Comparison of ENCODE assay signal across 10 mouse cellular contexts in genomic region chr6:112311385-112311784, GRCm38 (mm10). TPM values are rescaled to one million over a fixed set of nuclear protein-coding genes. Genes with fewer than 3 reads are reported as not detected.
DNase-seq lines count a peak whose midpoint lies in the region; ATAC-seq and TF ChIP-seq lines count a peak whose summit lies in the region.
"Had no signal": no experiment of that assay in that cellular context is flagged by ENCODE, and none has a peak within 500 bp of the region (broad histone marks: within the 10 kb centered on the region; RNA-seq: fewer than 3 reads in every experiment).

No protein-coding gene starts in this region.

- no peak overlapping the region for H3K4me2 ChIP-seq in lung, embryonic 14.5 days
- no peak overlapping the region for H3K4me2 ChIP-seq in limb, embryonic 13.5 days (replicated peaks)
- H3K4me2 ChIP-seq: liver, embryonic 13.5 days had no signal

- no peak for TF ChIP-seq CTCF in lung, embryonic 14.5 days (IDR thresholded peaks at IDR 0.05; ENCODE audit: low read depth)
- TF ChIP-seq CTCF in lung, adult 2 months (IDR thresholded peaks at IDR 0.05; ENCODE audit: insufficient read depth, low read length): no peak

- H3K27ac ChIP-seq in lung, embryonic 14.5 days (ENCODE audit: low read depth): no peak overlapping the region
- H3K27ac ChIP-seq in limb, embryonic 13.5 days: no peak overlapping the region
- H3K27ac ChIP-seq: liver, embryonic 13.5 days had no signal

- H3K4me3 ChIP-seq in lung, embryonic 14.5 days (ENCODE audit: low read depth, low read length): no peak overlapping the region
- no peak overlapping the region for H3K4me3 ChIP-seq in lung, adult 2 months (replicated peaks; ENCODE audit: extremely low read depth, low read depth, low read length)
- H3K4me3 ChIP-seq in limb, embryonic 13.5 days: no peak overlapping the region
- H3K4me3 ChIP-seq: liver, embryonic 13.5 days had no signal

- no peak overlapping the region for H3K9ac ChIP-seq in lung, embryonic 14.5 days
- no peak overlapping the region for H3K9ac ChIP-seq in limb, embryonic 13.5 days
- H3K9ac ChIP-seq: liver, embryonic 13.5 days had no signal

- WGBS in lung, embryonic 14.5 days: 23% methylated on average over 4 of the region's 4 CpGs
- WGBS in lung, adult 2 months: 36% methylated on average over 4 of the region's 4 CpGs
- 10% methylated on average over 4 of the region's 4 CpGs for WGBS in limb, embryonic 13.5 days

- H3K9me3 ChIP-seq in lung, embryonic 14.5 days (ENCODE audit: low read depth, low read length): no peaks in the 10 kb centered on the region
- no peaks in the 10 kb centered on the region for H3K9me3 ChIP-seq in limb, embryonic 13.5 days
- H3K9me3 ChIP-seq: liver, embryonic 13.5 days had no signal

- no peaks in the 10 kb centered on the region for H3K4me1 ChIP-seq in lung, embryonic 14.5 days (ENCODE audit: insufficient read depth)
- H3K4me1 ChIP-seq in lung, adult 2 months (ENCODE audit: control insufficient read depth, insufficient read depth, low read length): no peaks in the 10 kb centered on the region
- H3K4me1 ChIP-seq in limb, embryonic 13.5 days: peaks cover 27% of the 10 kb centered on the region
- H3K4me1 ChIP-seq: liver, embryonic 13.5 days had no signal

- no peaks in the 10 kb centered on the region for H3K27me3 ChIP-seq in lung, embryonic 14.5 days (ENCODE audit: insufficient read depth, low read length)
- no peaks in the 10 kb centered on the region for H3K27me3 ChIP-seq in limb, embryonic 13.5 days
- H3K27me3 ChIP-seq: liver, embryonic 13.5 days had no signal

- no peak for DNase-seq in frontal cortex, postnatal 25 days (ENCODE audit: low spot score in 2 of 2)
- DNase-seq in lung, embryonic 14.5 days: peak; percentile 40
- no peak for DNase-seq in lung, adult 2 months
- peak; percentile 28 to 46 for DNase-seq in frontal cortex, postnatal 10 days (ENCODE audit: low spot score in 2 of 2)
- DNase-seq in lung, postnatal 10 days: no peak
- no peak for DNase-seq in thymus, postnatal 14 days
- DNase-seq: embryo, embryonic 11 days; liver, embryonic 13.5 days had no signal

- peaks cover 5% of the 10 kb centered on the region; the same call in 1 of the 2 replicates for H3K36me3 ChIP-seq in lung, embryonic 14.5 days (ENCODE audit: insufficient read depth)
- peaks cover 5% of the 10 kb centered on the region; the same call in 1 of the 2 replicates for H3K36me3 ChIP-seq in limb, embryonic 13.5 days
- H3K36me3 ChIP-seq: liver, embryonic 13.5 days had no signal

- ATAC-seq in frontal cortex, adult (ENCODE audit: low TSS enrichment): peak; percentile 57
- ATAC-seq in lung, embryonic 14.5 days (ENCODE audit: insufficient read depth): no peak
- peak; percentile 84 for ATAC-seq in limb, embryonic 13.5 days (ENCODE audit: low FRiP score, low read depth)

- no peak for TF ChIP-seq POLR2A in lung, adult 2 months (IDR thresholded peaks at IDR 0.05; ENCODE audit: borderline replicate concordance, extremely low read depth, low read depth, low read length)

RNA-seq across cellular contexts. Expression of gene Lmcd1, which starts 37.8 kb away (rescaled TPM):
- polyA plus RNA-seq in lung, embryonic 14.5 days (2014; fragmentation: Nextera tagmentation; extraction: Ambion mirVana): 31.7 and 37.1 TPM in 2 replicates
- 11.9 and 13.6 TPM in 2 replicates for polyA plus RNA-seq in lung, adult 2 months (2012; rRNA removed)
- 26.4 and 28.1 TPM in 2 replicates for polyA plus RNA-seq in limb, embryonic 13.5 days (2015; fragmentation: Nextera tagmentation; extraction: Ambion mirVana)

Comparison
In these comparisons a context has a peak if more than half of its experiments do, and no peak if none do; other contexts are left out.
1. DNase-seq: peak in lung, embryonic 14.5 days (single experiment) and frontal cortex, postnatal 10 days (2 of 2); none in frontal cortex, postnatal 25 days (0 of 2), lung, adult 2 months (single experiment), lung, postnatal 10 days (single experiment) and thymus, postnatal 14 days (single experiment).